Mouse (Mus musculus): ENCODE data around the gene Ddit4. TPM values are rescaled to one million over a fixed set of nuclear protein-coding genes. Genes with fewer than 3 reads are reported as not detected.

Gene Ddit4
- total and polyA plus RNA-seq, 3 experiments = 39.5 to 136 (median 50.6) TPM

- H3K36me3 ChIP-seq (replicated peaks in 1 of 2; ENCODE audit: control insufficient read depth in 1 of 2, insufficient read depth in 1 of 2, low read length in 1 of 2) = no peaks in the 10 kb centered on the region
- H3K9ac ChIP-seq (ENCODE audit: insufficient read depth, low read depth) = no peak overlapping the region
- TF ChIP-seq NRF1 (IDR thresholded peaks at IDR 0.05; ENCODE audit: low read depth, low read length) (no peak), MAFK (IDR thresholded peaks at IDR 0.05; ENCODE audit: insufficient replicate concordance, low read length) (0 out of 2 replicates have a peak, but pooled peaks have one; percentile 39)
- DNase-seq (ENCODE audit: extremely low read depth) = no peak
- H3K4me1 ChIP-seq (ENCODE audit: control insufficient read depth in 1 of 2, insufficient read depth in 2 of 2) = peaks cover 45 to 89% of the 10 kb centered on the region in 2 experiments
- no peak overlapping the region for H3K4me2 ChIP-seq (ENCODE audit: insufficient read depth, low read depth, poor library complexity, severe bottlenecking)
- H3K4me3 ChIP-seq (replicated peaks in 1 of 3; ENCODE audit: low read depth in 2 of 3, low read length in 2 of 3, poor library complexity in 1 of 3) = no peak overlapping the region
- dilution Hi-C loops (cut with MboI; ENCODE audit: extremely low pct_ligation_motif_present, extremely low pct_unique_long_range_greater_than_20kb, low sequenced_read_pairs) (no loop called here), in situ Hi-C loops (cut with MboI; ENCODE audit: low pct_ligation_motif_present, low pct_unique_long_range_greater_than_20kb, low sequenced_read_pairs) (no loop called here)
- H3K27me3 ChIP-seq (replicated peaks) = no peaks in the 10 kb centered on the region
- no peaks in the 10 kb centered on the region for H3K79me2 ChIP-seq (replicated peaks; ENCODE audit: control insufficient read depth, extremely low read depth, insufficient read depth, poor library complexity, severe bottlenecking)
- no peaks in the 10 kb centered on the region for H3K9me3 ChIP-seq (replicated peaks; ENCODE audit: low read length)
- H3K27ac ChIP-seq (ENCODE audit: insufficient read depth, low read depth) = no peak overlapping the region
Measured at GRCm38 (mm10) chr10:59977715-59978343, 26.2 kb upstream of the Ddit4 start.

- dilution Hi-C loops (cut with MboI; ENCODE audit: extremely low pct_ligation_motif_present, extremely low pct_unique_long_range_greater_than_20kb, low sequenced_read_pairs) (no loop called here), in situ Hi-C loops (cut with MboI; ENCODE audit: low pct_ligation_motif_present, low pct_unique_long_range_greater_than_20kb, low sequenced_read_pairs) (no loop called here)
- no peaks in the 10 kb centered on the region for H3K36me3 ChIP-seq (replicated peaks in 1 of 2; ENCODE audit: control insufficient read depth in 1 of 2, insufficient read depth in 1 of 2, low read length in 1 of 2)
- H3K27ac ChIP-seq (ENCODE audit: insufficient read depth, low read depth) = no peak overlapping the region
- no peaks in the 10 kb centered on the region for H3K79me2 ChIP-seq (replicated peaks; ENCODE audit: control insufficient read depth, extremely low read depth, insufficient read depth, poor library complexity, severe bottlenecking)
- H3K4me1 ChIP-seq (ENCODE audit: control insufficient read depth in 1 of 2, insufficient read depth in 2 of 2) = peaks cover 40 to 87% of the 10 kb centered on the region in 2 experiments
- H3K4me2 ChIP-seq (ENCODE audit: insufficient read depth, low read depth, poor library complexity, severe bottlenecking) = no peak overlapping the region
- TF ChIP-seq MYC (IDR thresholded peaks at IDR 0.05; ENCODE audit: low read depth, low read length) = no peak
- no peak for DNase-seq (ENCODE audit: extremely low read depth)
- H3K4me3 ChIP-seq (replicated peaks in 1 of 3; ENCODE audit: low read depth in 2 of 3, low read length in 2 of 3, poor library complexity in 1 of 3) = no peak overlapping the region
- no peaks in the 10 kb centered on the region for H3K27me3 ChIP-seq (replicated peaks)
- H3K9ac ChIP-seq (ENCODE audit: insufficient read depth, low read depth) = no peak overlapping the region
- H3K9me3 ChIP-seq (replicated peaks; ENCODE audit: low read length) = no peaks in the 10 kb centered on the region
Measured at GRCm38 (mm10) chr10:59977141-59977540, 25.5 kb upstream of the Ddit4 start.

- Histone ChIP-seq H3K79me2 (replicated peaks; ENCODE audit: control insufficient read depth, extremely low read depth, insufficient read depth, poor library complexity, severe bottlenecking) (no peaks in the 10 kb centered on the region), H3K4me2 (ENCODE audit: insufficient read depth, low read depth, poor library complexity, severe bottlenecking) (0 out of 2 replicates have a peak overlapping the region, but pooled peaks have one; percentile 29), H3K9me3 (replicated peaks; ENCODE audit: low read length) (no peaks in the 10 kb centered on the region), H3K9ac (ENCODE audit: insufficient read depth, low read depth) (0 out of 2 replicates have a peak overlapping the region, but pooled peaks have one; percentile 10), H3K36me3 (replicated peaks in 1 of 2; ENCODE audit: control insufficient read depth in 1 of 2, insufficient read depth in 1 of 2, low read length in 1 of 2) (no peaks in the 10 kb centered on the region), H3K4me1 (ENCODE audit: control insufficient read depth in 1 of 2, insufficient read depth in 2 of 2) (peaks cover 22 to 69% of the 10 kb centered on the region in 2 experiments), H3K4me3 (replicated peaks in 1 of 3; ENCODE audit: low read depth in 2 of 3, low read length in 2 of 3, poor library complexity in 1 of 3) (peak overlapping the region in 1 of 3 experiments; percentile 40), H3K27ac (ENCODE audit: insufficient read depth, low read depth) (peak overlapping the region; percentile 67), H3K27me3 (replicated peaks) (no peaks in the 10 kb centered on the region)
- in situ Hi-C loops (cut with MboI; ENCODE audit: low pct_ligation_motif_present, low pct_unique_long_range_greater_than_20kb, low sequenced_read_pairs) = no loop called here
- DNase-seq (ENCODE audit: extremely low read depth) = peak; percentile 79
- dilution Hi-C loops (cut with MboI; ENCODE audit: extremely low pct_ligation_motif_present, extremely low pct_unique_long_range_greater_than_20kb, low sequenced_read_pairs) = no loop called here
- TF ChIP-seq KAT2A (IDR thresholded peaks at IDR 0.05; ENCODE audit: insufficient replicate concordance, low read length) (0 out of 2 replicates have a peak, but pooled peaks have one; percentile 31), JUND (conservative IDR thresholded peaks at IDR 0.05; ENCODE audit: low read depth, low read length) (no peak), ZMIZ1 (IDR thresholded peaks at IDR 0.05; ENCODE audit: low read depth, low read length) (no peak; the same call in 1 of the 2 replicates), MAX (IDR thresholded peaks at IDR 0.05; ENCODE audit: low read length) (peak; percentile 66), POLR2A (IDR thresholded peaks at IDR 0.05; ENCODE audit: low read depth, low read length) (no peak), ZKSCAN1 (IDR thresholded peaks at IDR 0.05; ENCODE audit: borderline replicate concordance, low read depth, low read length) (no peak), ELF1 (IDR thresholded peaks at IDR 0.05; ENCODE audit: low read depth, low read length) (no peak), NRF1 (IDR thresholded peaks at IDR 0.05; ENCODE audit: low read depth, low read length) (no peak), UBTF (IDR thresholded peaks at IDR 0.05; ENCODE audit: low read depth, low read length) (no peak; the same call in 1 of the 2 replicates), ZNF384 (IDR thresholded peaks at IDR 0.05; ENCODE audit: low read depth, low read length) (no peak), USF1 (IDR thresholded peaks at IDR 0.05; ENCODE audit: low read depth, low read length) (no peak), POLR2AphosphoS2 (IDR thresholded peaks at IDR 0.05; ENCODE audit: low read depth, low read length) (no peak), PAX5 (IDR thresholded peaks at IDR 0.05; ENCODE audit: low read length) (no peak), SIN3A (IDR thresholded peaks at IDR 0.05; ENCODE audit: low read length) (peak; percentile 39), RAD21 (IDR thresholded peaks at IDR 0.05; ENCODE audit: low read depth, low read length) (no peak; the same call in 1 of the 2 replicates), CHD2 (IDR thresholded peaks at IDR 0.05; ENCODE audit: low read length) (no peak), SMC3 (IDR thresholded peaks at IDR 0.05; ENCODE audit: low read depth, low read length) (0 out of 2 replicates have a peak, but pooled peaks have one; percentile 12), TBP (conservative IDR thresholded peaks at IDR 0.05; ENCODE audit: low read depth, low read length) (no peak), NELFE (IDR thresholded peaks at IDR 0.05; ENCODE audit: low read depth, low read length) (peak; percentile 41; the same call in 1 of the 2 replicates), ETS1 (conservative IDR thresholded peaks at IDR 0.05; ENCODE audit: low read depth, low read length) (no peak; the same call in 1 of the 2 replicates), CHD1 (IDR thresholded peaks at IDR 0.05; ENCODE audit: low read depth, low read length) (no peak), MEF2A (IDR thresholded peaks at IDR 0.05; ENCODE audit: borderline replicate concordance, low read depth, low read length) (peak; percentile 42; the same call in 1 of the 2 replicates), JUN (IDR thresholded peaks at IDR 0.05; ENCODE audit: insufficient read depth, low read depth, low read length) (no peak)
Measured at GRCm38 (mm10) chr10:59974786-59975185, 23.2 kb upstream of the Ddit4 start.
